ENCODE assay signal across 8 mouse cellular contexts in the genomic region with DNA sequence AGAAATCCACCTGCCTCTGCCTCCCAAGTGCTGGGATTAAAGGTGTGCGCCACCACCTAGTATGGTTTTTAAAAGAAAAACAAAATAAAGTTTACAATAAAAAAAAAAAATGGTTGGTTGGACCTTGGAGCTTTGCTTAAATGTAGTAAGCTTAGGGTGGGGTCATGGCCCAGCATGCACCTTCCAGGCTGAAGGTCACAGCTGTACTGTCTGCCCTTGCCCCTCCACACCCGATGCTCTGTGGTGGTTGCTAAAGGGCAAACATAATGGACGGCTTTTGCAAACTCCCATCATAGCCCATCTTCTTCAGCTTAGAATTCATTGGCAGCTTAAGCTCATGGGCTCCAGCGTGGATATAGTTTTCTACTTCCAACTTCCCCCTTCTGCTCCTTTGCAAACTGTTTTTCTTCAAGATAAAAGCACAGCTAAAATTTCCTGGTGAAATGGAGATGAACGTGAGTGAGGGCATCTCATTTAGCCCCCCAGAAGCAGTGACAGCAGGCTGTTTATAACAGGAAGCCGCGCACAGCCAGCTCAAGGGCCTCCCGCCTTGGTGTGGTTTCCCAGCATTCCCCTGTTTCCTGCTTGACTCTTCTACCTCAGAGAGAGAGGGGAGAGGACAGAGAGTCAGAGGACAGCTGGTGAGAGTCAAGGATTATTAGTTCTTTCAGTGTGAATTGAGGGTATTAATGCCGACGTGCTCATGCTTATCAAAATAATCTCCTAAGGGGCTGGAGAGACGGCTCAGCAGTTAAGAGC. TPM values are rescaled to one million over a fixed set of nuclear protein-coding genes. Genes with fewer than 3 reads are reported as not detected.
DNase-seq lines count a peak whose midpoint lies in the region; ATAC-seq lines count a peak whose summit lies in the region.

No protein-coding gene starts in this region.

- H3K9me3 ChIP-seq in hindbrain, embryonic 14.5 days (ENCODE audit: control insufficient read depth, low read length): no peaks in the 10 kb centered on the region
- no peaks in the 10 kb centered on the region for H3K9me3 ChIP-seq in hindbrain, embryonic 12.5 days (replicated peaks)
- H3K9me3 ChIP-seq in heart, embryonic 10.5 days: no peaks in the 10 kb centered on the region
- no peaks in the 10 kb centered on the region for H3K9me3 ChIP-seq in liver, embryonic 13.5 days (replicated peaks)

- H3K36me3 ChIP-seq in hindbrain, embryonic 14.5 days (replicated peaks; ENCODE audit: control insufficient read depth, insufficient read depth): no peaks in the 10 kb centered on the region
- no peaks in the 10 kb centered on the region for H3K36me3 ChIP-seq in hindbrain, embryonic 12.5 days
- H3K36me3 ChIP-seq in heart, embryonic 10.5 days: no peaks in the 10 kb centered on the region
- H3K36me3 ChIP-seq in liver, embryonic 13.5 days: no peaks in the 10 kb centered on the region

- H3K4me1 ChIP-seq in hindbrain, embryonic 14.5 days (replicated peaks; ENCODE audit: control insufficient read depth, insufficient read depth, low read length): 0 out of 2 replicates have a peak, but pooled peaks cover 3% of the 10 kb centered on the region
- H3K4me1 ChIP-seq in hindbrain, embryonic 12.5 days: 0 out of 2 replicates have a peak, but pooled peaks cover 3% of the 10 kb centered on the region
- no peaks in the 10 kb centered on the region; the same call in 1 of the 2 replicates for H3K4me1 ChIP-seq in heart, embryonic 10.5 days
- H3K4me1 ChIP-seq in liver, embryonic 13.5 days (replicated peaks): peaks cover 66% of the 10 kb centered on the region

- no peak for DNase-seq in hindbrain, embryonic 14.5 days (ENCODE audit: low spot score)
- no peak for DNase-seq in heart, embryonic 10.5 days (ENCODE audit: low spot score)
- no peak for DNase-seq in liver, embryonic 13.5 days
- peak; percentile 34 to 42 for DNase-seq in spleen, adult 18-20 months
- no peak for DNase-seq in layer of hippocampus, adult 8-10 months (ENCODE audit: low spot score in 2 of 2)
- DNase-seq in adrenal gland, adult 8-10 months: no peak
- no peak for DNase-seq in adrenal gland, postnatal 10 days

- WGBS in hindbrain, embryonic 14.5 days: 72% methylated on average over 11 of the region's 11 CpGs
- 73% methylated on average over 11 of the region's 11 CpGs for WGBS in hindbrain, embryonic 12.5 days
- 61% methylated on average over 11 of the region's 11 CpGs for WGBS in heart, embryonic 10.5 days
- 18% methylated on average over 11 of the region's 11 CpGs for WGBS in liver, embryonic 13.5 days (ENCODE audit: insufficient replicate concordance)

- no peak for ATAC-seq in hindbrain, embryonic 14.5 days (ENCODE audit: low FRiP score)
- ATAC-seq in hindbrain, embryonic 12.5 days (ENCODE audit: low FRiP score): no peak
- ATAC-seq in liver, embryonic 13.5 days (ENCODE audit: low read depth): peak; percentile 64

- no peaks in the 10 kb centered on the region for H3K27me3 ChIP-seq in hindbrain, embryonic 14.5 days (ENCODE audit: control insufficient read depth, insufficient read depth, low read length)
- no peaks in the 10 kb centered on the region for H3K27me3 ChIP-seq in hindbrain, embryonic 12.5 days
- H3K27me3 ChIP-seq in heart, embryonic 10.5 days (ENCODE audit: insufficient read depth, poor library complexity, severe bottlenecking): no peaks in the 10 kb centered on the region
- H3K27me3 ChIP-seq in liver, embryonic 13.5 days: no peaks in the 10 kb centered on the region

- no peak overlapping the region for H3K9ac ChIP-seq in hindbrain, embryonic 14.5 days
- no peak overlapping the region for H3K9ac ChIP-seq in hindbrain, embryonic 12.5 days
- H3K9ac ChIP-seq in liver, embryonic 13.5 days: peak overlapping the region; percentile 30; the same call in 1 of the 2 replicates

- H3K4me3 ChIP-seq in hindbrain, embryonic 14.5 days (replicated peaks; ENCODE audit: low read length): no peak overlapping the region
- no peak overlapping the region for H3K4me3 ChIP-seq in hindbrain, embryonic 12.5 days
- H3K4me3 ChIP-seq in heart, embryonic 10.5 days: no peak overlapping the region
- H3K4me3 ChIP-seq in liver, embryonic 13.5 days (replicated peaks): no peak overlapping the region

- H3K4me2 ChIP-seq in hindbrain, embryonic 14.5 days (replicated peaks): no peak overlapping the region
- H3K4me2 ChIP-seq in hindbrain, embryonic 12.5 days (replicated peaks): no peak overlapping the region
- H3K4me2 ChIP-seq in liver, embryonic 13.5 days: peak overlapping the region; percentile 33

- H3K27ac ChIP-seq in hindbrain, embryonic 14.5 days: peak overlapping the region; percentile 27; the same call in 1 of the 2 replicates
- H3K27ac ChIP-seq in hindbrain, embryonic 12.5 days: no peak overlapping the region; the same call in 1 of the 2 replicates
- H3K27ac ChIP-seq in heart, embryonic 10.5 days: peak overlapping the region; percentile 29; the same call in 1 of the 2 replicates
- H3K27ac ChIP-seq in liver, embryonic 13.5 days: peak overlapping the region; percentile 53

RNA-seq across cellular contexts. Expression of a gene that starts 27.7 kb away (rescaled TPM):
- polyA plus RNA-seq in hindbrain, embryonic 14.5 days (2014; fragmentation: Nextera tagmentation; extraction: Ambion mirVana): 23.0 and 26.1 TPM in 2 replicates
- 12.1 and 13.3 TPM in 2 replicates for polyA plus RNA-seq in hindbrain, embryonic 12.5 days (2016; fragmentation: Nextera tagmentation; extraction: Ambion mirVana)
- polyA plus RNA-seq in heart, embryonic 10.5 days (2016; fragmentation: Nextera tagmentation; extraction: Ambion mirVana): 5.5 and 6.0 TPM in 2 replicates
- polyA plus RNA-seq in liver, embryonic 13.5 days (2015; fragmentation: Nextera tagmentation; extraction: Ambion mirVana): 4.1 and 5.7 TPM in 2 replicates
- 10 to 100 TPM; 57.6 to 59.7 (median 59.3) TPM for total RNA-seq in layer of hippocampus, adult 8-10 months (2022)
- 100 to 1,000 TPM in 1 of 4 experiments, 10 to 100 TPM in 3; 87.6 to 107 (median 90.0) TPM for total RNA-seq in adrenal gland, adult 8-10 months (2022)
- total RNA-seq in adrenal gland, postnatal 10 days (2021): 10 to 100 TPM; 62.8 to 66.4 TPM

Comparison
In these comparisons a context has a peak if more than half of its experiments do, and no peak if none do; other contexts are left out.
1. DNase-seq: peak in spleen, adult 18-20 months (2 of 2); none in hindbrain, embryonic 14.5 days (single experiment), heart, embryonic 10.5 days (single experiment), liver, embryonic 13.5 days (single experiment), layer of hippocampus, adult 8-10 months (0 of 2), adrenal gland, adult 8-10 months (single experiment) and adrenal gland, postnatal 10 days (single experiment).